Mouse (Mus musculus) neural tube, embryonic 10.5 days (tissue): Measurements from ENCODE around the gene Spin1.
A peak's percentile ranks its signal among the peaks of the same experiment; 100 is the strongest.
"Not testable (repeated sequence)": the region's sequence is repeated elsewhere in the genome, so short reads cannot be mapped to it uniquely, and the experiment has no call there.

Experiments used
- DNase-seq: peaks from one replicate; pipeline ENCODE4 v3.0.0-alpha.2; 2017; ENCODE audit warnings: low spot score; ENCODE audit errors: extremely low spot score

The Spin1 gene

DNA sequence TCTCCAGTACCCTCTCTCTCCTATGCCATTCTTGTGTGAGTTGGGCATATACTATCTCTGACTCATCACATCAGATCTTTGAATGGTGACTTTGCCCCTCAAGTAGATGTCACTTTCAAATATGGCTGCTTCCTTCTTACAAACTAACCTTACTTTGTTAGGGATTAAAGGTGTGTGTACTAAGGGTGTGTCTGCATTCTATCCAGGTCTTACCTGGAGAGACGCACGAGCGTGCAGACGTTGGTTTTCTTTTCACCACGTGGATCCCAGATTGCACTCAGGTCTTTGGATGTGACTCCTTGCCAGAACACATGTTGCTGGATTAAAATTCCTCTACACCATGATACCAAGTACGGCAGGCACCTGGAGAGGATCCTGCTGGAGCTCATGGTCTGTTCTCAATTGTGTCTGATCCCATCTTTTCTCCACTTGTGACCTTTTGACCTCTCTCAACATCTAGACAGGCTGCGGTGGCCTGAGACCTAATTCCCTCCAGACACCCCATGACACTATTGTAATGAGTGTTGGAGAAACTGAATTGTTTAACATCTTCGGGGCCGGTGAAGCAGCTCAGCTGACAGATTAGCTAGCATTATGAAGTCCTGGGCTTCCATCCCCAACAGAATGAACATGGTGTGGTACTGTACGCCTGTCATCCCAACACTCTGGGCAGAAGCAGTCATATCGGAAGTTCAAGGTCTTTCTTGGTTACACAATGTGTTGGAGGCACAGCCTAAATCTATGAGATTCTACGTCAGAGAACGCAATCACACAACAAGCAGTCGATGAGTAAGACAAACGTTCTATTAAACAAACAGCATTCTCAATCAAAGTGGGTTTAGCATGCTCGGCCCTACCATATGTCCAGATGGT is 6.1 kb upstream of the Spin1 start:
- no peak for DNase-seq

DNA sequence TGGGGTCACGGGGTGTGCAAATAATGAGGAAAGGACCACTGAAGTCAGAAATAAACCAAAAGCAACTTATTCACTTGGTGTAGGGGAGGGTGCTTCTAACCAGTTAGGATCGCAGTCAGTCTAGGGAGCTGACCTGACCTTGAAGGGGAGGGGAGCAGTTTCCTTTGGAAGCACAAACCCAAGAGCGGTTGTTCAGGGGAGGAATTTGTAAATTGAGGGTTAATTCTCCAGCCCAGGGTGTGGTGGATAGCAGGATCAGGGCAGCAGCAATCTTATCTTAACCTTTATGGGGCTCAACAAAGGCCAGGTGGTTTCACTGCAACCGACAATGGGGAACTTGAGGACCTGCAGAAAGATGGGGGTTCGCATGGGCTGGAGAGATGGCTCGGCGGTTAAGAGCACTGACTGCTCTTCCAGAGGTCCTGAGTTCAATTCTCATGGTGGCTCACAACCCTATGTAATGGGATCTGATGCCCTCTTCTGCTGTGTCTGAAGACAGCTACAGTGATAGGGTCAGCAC is 5.4 kb upstream of the Spin1 start:
- no peak for DNase-seq

DNA sequence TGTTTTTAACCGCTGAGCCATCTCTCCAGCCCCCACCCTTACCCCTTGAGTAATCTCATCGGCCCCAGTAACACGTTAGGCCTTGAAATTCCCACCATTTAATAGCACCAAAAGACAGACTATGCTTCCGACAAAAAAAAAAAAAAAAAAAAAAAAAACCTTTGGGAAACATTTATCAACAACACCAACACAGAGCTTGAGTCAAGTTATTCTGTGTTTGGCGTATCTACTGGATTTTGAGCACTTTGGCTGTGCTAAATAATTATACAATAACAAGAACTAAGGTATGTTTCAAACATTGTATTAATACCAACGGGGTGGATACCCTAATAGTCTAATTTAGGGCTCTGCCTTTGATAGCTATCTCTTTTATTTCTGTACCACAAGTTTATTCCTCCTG is 4.0 kb upstream of the Spin1 start:
- no peak for DNase-seq

GRCm38 (mm10) chr13:51099560-51100232 is 984 bp upstream of the Spin1 start:
- DNase-seq, result no peak

DNA sequence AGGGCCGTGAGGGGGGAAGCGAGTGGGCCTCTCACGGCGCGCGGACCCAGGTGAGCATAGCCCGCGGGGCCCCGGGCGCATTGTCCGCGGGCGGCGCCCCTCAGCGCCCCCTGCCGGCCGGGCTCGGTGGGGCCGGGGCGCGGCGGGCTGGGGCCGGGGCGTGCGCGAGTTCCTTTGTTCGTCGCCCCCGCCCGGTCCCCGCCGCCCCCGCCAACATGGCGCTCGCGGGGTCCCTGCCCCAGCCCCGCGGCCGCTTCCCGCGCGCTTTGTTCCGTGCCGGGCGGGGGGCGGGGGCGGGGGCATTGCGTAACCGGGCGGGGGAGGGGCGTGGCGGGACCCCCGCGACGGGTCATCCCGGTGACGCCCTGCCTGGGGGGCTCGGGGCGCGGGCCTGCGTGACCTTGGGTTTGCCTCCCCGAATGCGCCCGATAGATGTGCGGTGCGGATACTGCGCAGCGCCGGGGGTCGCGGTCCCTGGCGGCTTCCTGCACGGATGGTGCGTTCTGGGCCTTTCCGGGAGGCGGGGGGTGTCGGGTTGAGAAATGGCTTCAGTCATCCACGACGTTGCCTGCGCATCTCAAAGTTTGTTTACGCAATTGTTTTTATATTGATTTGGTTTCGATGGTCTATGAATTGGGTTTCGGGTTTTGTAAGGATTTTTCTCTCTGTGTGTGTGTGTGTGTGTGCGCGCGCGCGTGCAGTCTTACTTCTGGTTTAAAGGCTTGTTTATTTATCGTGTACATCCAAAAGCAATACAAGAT is 516 bp downstream of the Spin1 start:
- DNase-seq, result peak; percentile 83

- DNase-seq, result no peak
Measured at GRCm38 (mm10) chr13:51101777-51102132, 1.1 kb downstream of the Spin1 start.

GRCm38 (mm10) chr13:51103111-51103725 is 2.5 kb downstream of the Spin1 start:
- no peak for DNase-seq

GRCm38 (mm10) chr13:51103861-51104650 is 3.4 kb downstream of the Spin1 start:
- DNase-seq, result no peak

GRCm38 (mm10) chr13:51105861-51106655 is 5.4 kb downstream of the Spin1 start:
- no peak for DNase-seq

DNA sequence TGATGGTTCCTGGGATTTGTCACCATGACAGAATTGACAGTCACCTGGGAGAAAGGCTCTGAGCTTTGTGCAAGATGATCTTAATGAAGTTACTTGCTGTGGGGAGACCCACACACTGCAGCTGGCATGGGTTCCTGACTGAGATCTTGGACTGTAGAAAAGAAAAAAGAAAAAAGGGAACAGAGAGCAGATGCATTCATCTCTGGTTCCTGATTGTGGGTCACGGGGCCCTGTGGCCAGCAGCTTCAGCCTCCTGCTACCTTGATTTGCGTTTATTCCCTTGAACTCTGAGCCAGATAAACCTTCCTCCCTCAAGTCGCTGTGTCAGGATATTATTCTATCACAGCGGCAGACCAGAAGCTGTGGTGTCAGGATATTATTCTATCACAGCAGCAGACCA is 6.1 kb downstream of the Spin1 start:
- no peak for DNase-seq

GRCm38 (mm10) chr13:51109517-51109916 is 8.8 kb downstream of the Spin1 start:
- DNase-seq, result no peak

- DNase-seq, result not testable (repeated sequence)
Measured at GRCm38 (mm10) chr13:51114398-51114797, 13.7 kb downstream of the Spin1 start.

DNA sequence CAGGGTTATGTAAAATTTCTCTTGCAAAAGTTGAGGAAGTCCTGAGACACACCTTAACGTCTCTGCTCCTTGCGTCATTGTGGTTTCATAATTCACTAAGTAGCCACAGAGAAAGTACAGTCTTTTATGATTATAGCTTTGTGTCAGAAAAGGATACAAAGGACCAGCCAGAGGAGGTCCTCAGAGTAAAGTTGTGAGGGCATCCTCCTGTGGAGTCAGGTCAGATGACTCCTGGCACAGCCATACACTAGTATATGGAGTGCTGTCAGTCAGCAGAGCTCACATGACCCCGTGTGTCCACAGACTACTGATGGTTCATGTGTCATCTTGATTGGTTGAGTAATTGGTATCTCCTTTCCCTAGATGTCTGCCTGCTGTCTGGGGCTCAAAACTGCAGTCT is 15.1 kb downstream of the Spin1 start:
- DNase-seq, result no peak

GRCm38 (mm10) chr13:51120734-51121133 is 20.1 kb downstream of the Spin1 start:
- DNase-seq, result no peak

DNA sequence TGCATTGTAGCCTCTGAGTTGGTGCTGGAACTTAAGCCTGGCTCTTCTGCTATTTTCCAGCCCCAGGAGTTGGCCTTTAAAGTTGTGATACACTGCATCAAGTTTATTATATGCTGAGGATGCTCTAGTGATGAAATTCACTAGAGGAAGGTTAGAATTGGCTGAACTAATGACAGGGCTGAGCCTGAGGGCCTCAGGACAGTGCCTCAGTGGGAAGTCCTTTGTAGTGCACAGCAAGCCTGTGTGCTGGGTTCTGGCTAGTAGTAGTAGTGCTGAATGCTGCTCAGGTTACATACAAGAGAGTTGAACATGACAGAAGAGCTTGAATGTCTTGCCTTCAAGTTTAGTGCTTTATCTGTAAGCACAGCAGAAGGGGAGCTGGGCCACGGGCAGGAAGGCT is 21.3 kb downstream of the Spin1 start:
- DNase-seq, result no peak

DNA sequence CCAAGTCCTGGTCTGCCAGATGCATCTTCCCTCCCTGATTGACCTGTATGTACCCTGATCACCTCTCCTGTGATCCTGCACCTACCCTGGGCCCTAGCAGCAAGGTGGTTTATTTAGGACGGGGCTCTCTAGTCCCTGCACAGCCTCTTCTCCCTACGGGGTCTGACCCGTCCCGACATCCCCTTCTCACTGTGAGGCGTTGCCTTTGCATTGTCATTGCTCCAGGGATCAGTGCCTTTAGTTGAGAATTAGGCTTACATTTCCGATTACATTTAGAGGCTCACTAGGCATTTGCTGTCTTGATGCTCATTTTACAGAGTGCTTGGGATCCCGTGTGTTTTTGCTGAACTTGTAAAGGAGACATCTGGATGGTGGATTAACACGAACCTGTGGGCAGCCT is 22.1 kb downstream of the Spin1 start:
- DNase-seq, result no peak

DNA sequence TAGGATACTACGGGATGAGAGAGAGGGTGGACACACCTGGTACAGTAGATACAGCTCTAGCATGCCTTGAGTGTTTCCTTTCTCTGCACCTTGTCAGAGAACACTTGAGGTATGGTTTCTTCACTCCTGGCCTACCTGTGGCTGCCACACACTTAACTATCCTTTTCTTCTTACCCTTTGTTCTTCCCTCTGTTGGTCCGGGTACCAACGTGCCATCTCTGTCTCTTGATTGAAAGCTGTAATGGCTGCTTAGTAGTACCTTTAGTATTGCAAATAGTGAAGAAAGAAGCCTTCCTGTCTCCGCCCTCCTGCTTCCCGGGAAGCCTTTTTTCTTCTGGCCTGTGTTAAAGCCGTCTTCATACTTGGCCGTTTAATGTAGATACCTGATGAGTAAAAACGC is 24.7 kb downstream of the Spin1 start:
- DNase-seq, result no peak

- DNase-seq, result no peak
Measured at GRCm38 (mm10) chr13:51127906-51128305, 27.2 kb downstream of the Spin1 start.

DNA sequence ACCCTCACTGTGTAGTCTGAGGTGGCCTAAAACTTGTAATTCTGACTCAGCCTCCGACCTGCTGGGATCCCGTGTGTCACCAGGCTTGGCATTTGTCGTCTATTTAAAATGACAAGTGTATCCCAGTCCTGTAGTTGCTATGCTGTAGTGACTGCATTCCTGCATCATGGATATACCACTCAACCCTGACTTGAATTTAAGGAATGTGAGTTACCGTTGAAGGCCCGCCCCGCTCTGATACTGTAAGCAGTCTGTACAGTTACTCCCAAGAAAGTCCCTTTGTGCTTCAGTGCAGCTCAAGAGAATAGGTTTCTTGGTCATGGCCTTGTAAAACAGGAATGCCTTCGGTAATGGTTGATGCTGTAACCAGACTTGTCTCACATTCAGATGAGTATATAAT is 27.7 kb downstream of the Spin1 start:
- DNase-seq, result no peak

- no peak for DNase-seq
Measured at GRCm38 (mm10) chr13:51131179-51131578, 30.5 kb downstream of the Spin1 start.
